Mouse (Mus musculus): ENCODE data around the gene Gm37240.

- TF ChIP-seq CTCF (IDR thresholded peaks at IDR 0.05; ENCODE audit: low read depth) (no peak), EP300 (optimal IDR thresholded peaks at IDR 0.05) (no peak)
These were observed 1133.5 kb downstream of the Gm37240 start for GRCm38 (mm10) chr3:84753816-84754215.
